Mouse (Mus musculus): ENCODE results near the gene Catsper1. TPM values are rescaled to one million over a fixed set of nuclear protein-coding genes. Genes with fewer than 3 reads are reported as not detected.

Gene Catsper1
- polyA plus RNA-seq, 1 experiment from 2014 or later: not detected

DNA sequence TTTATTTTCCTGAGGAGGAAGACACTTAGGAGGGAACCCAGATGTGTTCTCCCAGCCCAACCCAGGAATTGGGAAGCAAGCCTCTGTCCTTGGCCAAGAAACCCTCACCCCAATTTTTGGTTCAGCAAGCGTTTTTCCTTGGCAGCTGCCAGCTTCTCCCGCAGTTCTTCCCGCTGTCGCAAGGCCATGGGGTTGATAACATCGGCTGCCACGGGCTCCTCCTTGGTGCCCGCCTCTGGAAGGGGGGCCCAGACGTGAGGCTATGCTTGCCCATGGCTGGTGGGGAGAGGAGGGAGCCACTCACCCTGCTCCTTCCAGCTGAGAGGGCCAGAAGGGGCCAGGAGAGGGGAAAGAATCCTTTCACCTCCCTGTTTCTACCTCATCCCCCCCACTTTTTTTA, 49.2 kb downstream of the Catsper1 start:
- H3K4me1 ChIP-seq: peaks cover 22% of the 10 kb centered on the region
- no peak overlapping the region for H3K9ac ChIP-seq
- H3K27me3 ChIP-seq: no peaks in the 10 kb centered on the region
- H3K36me3 ChIP-seq: peaks cover 60% of the 10 kb centered on the region
- 93% methylated on average over 8 of the region's 8 CpGs for WGBS
- ATAC-seq (ENCODE audit: insufficient number of reproducible peaks, low FRiP score, low TSS enrichment, low read depth): no peak
- H3K4me3 ChIP-seq: no peak overlapping the region
- no peak overlapping the region for H3K27ac ChIP-seq
- H3K4me2 ChIP-seq: no peak overlapping the region
- H3K9me3 ChIP-seq: no peaks in the 10 kb centered on the region

- H3K9me3 ChIP-seq: no peaks in the 10 kb centered on the region
- peak overlapping the region; percentile 84 for H3K27ac ChIP-seq
- H3K36me3 ChIP-seq: peaks cover 27% of the 10 kb centered on the region
- H3K4me2 ChIP-seq: peak overlapping the region; percentile 82
- peak overlapping the region; percentile 99 for H3K9ac ChIP-seq
- H3K4me1 ChIP-seq: peaks cover 34% of the 10 kb centered on the region
- peak overlapping the region; percentile 99 for H3K4me3 ChIP-seq
- no peak for ATAC-seq (ENCODE audit: insufficient number of reproducible peaks, low FRiP score, low TSS enrichment, low read depth)
- H3K27me3 ChIP-seq: no peaks in the 10 kb centered on the region
- under 1% methylated on average over 40 of the region's 43 CpGs for WGBS
Observed at GRCm38 (mm10) chr19:5388011-5388441, 52.5 kb downstream of the Catsper1 start.

DNA sequence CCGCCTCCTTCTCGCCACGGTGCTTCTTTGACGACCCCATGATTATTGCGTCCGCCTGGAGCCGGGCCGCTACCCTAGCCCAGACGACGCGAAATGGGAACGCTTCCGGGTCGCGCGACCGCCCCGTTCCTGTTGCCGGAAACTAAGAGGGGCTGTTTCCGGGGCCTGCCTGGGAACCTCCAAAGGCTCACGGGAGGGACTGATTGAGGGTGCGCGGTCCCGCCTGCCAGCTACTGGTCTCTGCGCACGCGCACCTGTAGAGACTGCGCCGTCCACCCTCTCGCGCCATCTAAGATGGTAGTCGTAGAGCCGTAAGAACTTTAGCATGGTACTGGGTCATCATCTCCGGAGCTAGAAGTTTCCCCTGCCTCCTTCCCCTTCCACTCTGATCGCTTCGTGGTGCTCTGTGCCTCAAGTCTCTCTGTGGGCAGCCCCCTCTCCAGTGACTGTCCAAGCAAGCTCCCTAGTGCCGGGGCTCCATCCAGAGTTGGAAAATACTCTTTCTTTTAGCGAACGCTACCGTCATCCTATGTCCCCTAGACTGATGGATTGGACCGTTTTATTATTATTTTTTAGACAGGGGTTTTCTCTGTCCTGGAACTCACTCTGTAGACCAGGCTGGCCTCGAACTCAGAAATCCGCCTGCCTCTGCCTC, 53.2 kb downstream of the Catsper1 start, which contains the start of gene Sart1:
TSS of gene Sart1 (minus strand) at position 116 of the 655 bp plus-strand sequence.
- H3K9ac ChIP-seq: peak within 1 kb of the TSS; percentile 99
- H3K4me2 ChIP-seq: peak within 1 kb of the TSS; percentile 82
- peak within 1 kb of the TSS; percentile 91 for H3K27ac ChIP-seq
- no peaks in the 10 kb centered on the region for H3K9me3 ChIP-seq
- peak within 1 kb of the TSS; percentile 99 for H3K4me3 ChIP-seq
- peaks cover 34% of the 10 kb centered on the region for H3K4me1 ChIP-seq
- ATAC-seq (ENCODE audit: insufficient number of reproducible peaks, low FRiP score, low TSS enrichment, low read depth): peak; percentile 94
- no peaks in the 10 kb centered on the region for H3K27me3 ChIP-seq
- 1% methylated on average over 43 of the region's 43 CpGs for WGBS
- peaks cover 20% of the 10 kb centered on the region for H3K36me3 ChIP-seq

DNA sequence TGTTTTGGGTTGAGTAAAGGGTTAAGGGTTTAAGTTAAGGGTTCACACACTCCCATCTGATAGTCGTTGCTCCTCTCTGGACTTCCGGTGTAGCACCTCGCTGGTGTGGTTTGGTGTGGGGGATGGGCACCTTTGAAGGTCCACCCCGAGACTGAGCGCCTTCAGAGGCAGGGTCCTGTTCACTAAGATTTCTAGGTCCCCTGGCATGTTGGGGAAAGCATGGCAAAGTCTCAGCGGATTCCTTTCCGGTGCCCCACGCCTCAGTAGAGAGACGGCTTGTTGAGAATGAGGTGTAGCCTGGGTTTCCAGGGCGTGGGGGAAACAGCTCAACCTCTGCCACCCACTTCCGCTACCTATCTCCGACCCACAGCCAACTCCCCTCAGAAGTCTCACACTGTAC, 54.1 kb downstream of the Catsper1 start:
- Histone ChIP-seq H3K4me1 (peaks cover 34% of the 10 kb centered on the region), H3K9ac (peak overlapping the region; percentile 24), H3K4me3 (peak overlapping the region; percentile 99), H3K27me3 (no peaks in the 10 kb centered on the region), H3K4me2 (peak overlapping the region; percentile 82), H3K9me3 (no peaks in the 10 kb centered on the region), H3K27ac (peak overlapping the region; percentile 91), H3K36me3 (peaks cover 11% of the 10 kb centered on the region)
- ATAC-seq (ENCODE audit: insufficient number of reproducible peaks, low FRiP score, low TSS enrichment, low read depth): no peak
- 19% methylated on average over 12 of the region's 12 CpGs for WGBS

DNA sequence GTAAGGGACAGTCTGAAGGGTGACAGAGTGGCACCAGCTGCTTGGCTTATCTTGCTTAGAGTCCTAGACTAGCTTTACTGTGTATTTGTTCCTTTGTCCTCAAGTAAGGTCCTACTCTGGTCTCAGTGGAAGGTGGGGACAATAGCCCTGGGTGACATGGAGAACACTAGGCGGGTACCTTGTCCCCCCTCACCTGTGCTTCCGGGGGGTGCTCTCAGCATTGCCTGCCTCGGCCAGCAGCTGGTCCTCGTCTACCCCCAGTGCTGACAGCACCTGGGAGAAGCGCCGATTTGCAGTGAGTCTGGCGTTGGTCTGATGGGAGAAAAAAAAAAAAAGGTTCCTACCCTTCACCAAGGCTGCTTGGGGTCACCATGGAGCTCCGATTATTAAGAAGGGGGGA, 54.9 kb downstream of the Catsper1 start:
- 75% methylated on average over 8 of the region's 8 CpGs for WGBS
- Histone ChIP-seq H3K4me3 (peak overlapping the region; percentile 99; the same call in 1 of the 2 replicates), H3K36me3 (peaks cover 3% of the 10 kb centered on the region), H3K9ac (peak overlapping the region; percentile 24; the same call in 1 of the 2 replicates), H3K4me1 (peaks cover 34% of the 10 kb centered on the region), H3K4me2 (peak overlapping the region; percentile 82), H3K27me3 (no peaks in the 10 kb centered on the region), H3K27ac (peak overlapping the region; percentile 91), H3K9me3 (no peaks in the 10 kb centered on the region)
- ATAC-seq (ENCODE audit: insufficient number of reproducible peaks, low FRiP score, low TSS enrichment, low read depth): no peak

DNA sequence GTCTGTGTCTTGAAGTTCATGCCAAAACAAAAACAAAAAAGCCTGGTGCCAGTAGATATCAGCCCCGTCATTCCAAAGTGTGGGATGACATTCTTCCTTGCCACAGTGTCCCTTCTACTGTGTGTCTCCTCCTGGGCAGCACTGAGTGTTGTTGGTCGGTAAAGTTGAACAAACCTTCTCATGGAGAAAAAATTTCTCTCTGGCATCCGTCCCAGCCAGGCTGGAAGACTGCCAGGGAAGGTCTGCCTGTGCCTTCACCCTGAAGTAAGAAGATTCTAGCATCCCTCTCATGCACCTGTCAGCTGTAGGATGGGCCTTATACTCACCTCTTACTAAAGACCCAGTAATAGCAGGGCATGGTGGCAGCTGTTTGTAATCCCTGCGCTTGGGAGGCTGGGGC, 57.4 kb downstream of the Catsper1 start:
- Histone ChIP-seq H3K36me3 (no peaks in the 10 kb centered on the region), H3K4me2 (no peak overlapping the region), H3K4me1 (peaks cover 18% of the 10 kb centered on the region), H3K9ac (no peak overlapping the region), H3K27me3 (no peaks in the 10 kb centered on the region), H3K4me3 (no peak overlapping the region), H3K27ac (no peak overlapping the region), H3K9me3 (no peaks in the 10 kb centered on the region)
- 47% methylated on average over 4 of the region's 4 CpGs for WGBS
- no peak for ATAC-seq (ENCODE audit: insufficient number of reproducible peaks, low FRiP score, low TSS enrichment, low read depth)

Other genes with a start within 250 kb of the Catsper1 start
- 126 and 140 TPM in 2 replicates for gene Yif1a, start 247.2 kb upstream of the Catsper1 start, polyA plus RNA-seq (2015; fragmentation: Nextera tagmentation; extraction: Ambion mirVana)
- gene Cnih2, start 237.2 kb upstream of the Catsper1 start, polyA plus RNA-seq (2015; fragmentation: Nextera tagmentation; extraction: Ambion mirVana): 17.6 and 26.3 TPM in 2 replicates
- gene Rab1b, start 228.7 kb upstream of the Catsper1 start, polyA plus RNA-seq (2015; fragmentation: Nextera tagmentation; extraction: Ambion mirVana): 239 and 270 TPM in 2 replicates
- 13.0 and 16.9 TPM in 2 replicates for gene Klc2, start 217.2 kb upstream of the Catsper1 start, polyA plus RNA-seq (2015; fragmentation: Nextera tagmentation; extraction: Ambion mirVana)
- 19.9 and 23.7 TPM in 2 replicates for gene Pacs1, start 62.6 kb upstream of the Catsper1 start, polyA plus RNA-seq (2015; fragmentation: Nextera tagmentation; extraction: Ambion mirVana)
- gene Sf3b2, start 40.3 kb upstream of the Catsper1 start, polyA plus RNA-seq (2015; fragmentation: Nextera tagmentation; extraction: Ambion mirVana): 291 and 302 TPM in 2 replicates
- gene Gal3st3, start 37.4 kb upstream of the Catsper1 start, polyA plus RNA-seq (2015; fragmentation: Nextera tagmentation; extraction: Ambion mirVana): 4.7 and 5.5 TPM in 2 replicates
- gene Cst6, start 13.8 kb downstream of the Catsper1 start, polyA plus RNA-seq (2015; fragmentation: Nextera tagmentation; extraction: Ambion mirVana): 40.0 and 50.9 TPM in 2 replicates
- 57.3 and 60.1 TPM in 2 replicates for gene Eif1ad, start 31.0 kb downstream of the Catsper1 start, polyA plus RNA-seq (2015; fragmentation: Nextera tagmentation; extraction: Ambion mirVana)
- gene Banf1, start 31.4 kb downstream of the Catsper1 start, polyA plus RNA-seq (2015; fragmentation: Nextera tagmentation; extraction: Ambion mirVana): 372 and 374 TPM in 2 replicates
- gene Sart1, start 53.0 kb downstream of the Catsper1 start, polyA plus RNA-seq (2015; fragmentation: Nextera tagmentation; extraction: Ambion mirVana): 67.0 and 72.1 TPM in 2 replicates
- 0.42 TPM in 1 of 2 replicates, not detected in the other for gene Tsga10ip, start 66.8 kb downstream of the Catsper1 start, polyA plus RNA-seq (2015; fragmentation: Nextera tagmentation; extraction: Ambion mirVana)
- gene Drap1, start 89.2 kb downstream of the Catsper1 start, polyA plus RNA-seq (2015; fragmentation: Nextera tagmentation; extraction: Ambion mirVana): 254 and 257 TPM in 2 replicates
- gene AI837181, start 89.4 kb downstream of the Catsper1 start, polyA plus RNA-seq (2015; fragmentation: Nextera tagmentation; extraction: Ambion mirVana): 68.6 and 69.9 TPM in 2 replicates
- not detected in 2 replicates for gene Fosl1, start 111.8 kb downstream of the Catsper1 start, polyA plus RNA-seq (2015; fragmentation: Nextera tagmentation; extraction: Ambion mirVana)
- 6.6 and 6.9 TPM in 2 replicates for gene Ccdc85b, start 122.2 kb downstream of the Catsper1 start, polyA plus RNA-seq (2015; fragmentation: Nextera tagmentation; extraction: Ambion mirVana)
- 99.3 and 105 TPM in 2 replicates for gene Fibp, start 124.9 kb downstream of the Catsper1 start, polyA plus RNA-seq (2015; fragmentation: Nextera tagmentation; extraction: Ambion mirVana)
- 0.82 and 1.7 TPM in 2 replicates for gene Ctsw, start 132.8 kb downstream of the Catsper1 start, polyA plus RNA-seq (2015; fragmentation: Nextera tagmentation; extraction: Ambion mirVana)
- 221 and 223 TPM in 2 replicates for gene Efemp2, start 138.2 kb downstream of the Catsper1 start, polyA plus RNA-seq (2015; fragmentation: Nextera tagmentation; extraction: Ambion mirVana)
- gene Mus81, start 152.7 kb downstream of the Catsper1 start, polyA plus RNA-seq (2015; fragmentation: Nextera tagmentation; extraction: Ambion mirVana): 35.5 and 36.6 TPM in 2 replicates
- gene Cfl1, start 154.7 kb downstream of the Catsper1 start, polyA plus RNA-seq (2015; fragmentation: Nextera tagmentation; extraction: Ambion mirVana): 2,209 and 2,356 TPM in 2 replicates
- gene 1700020D05Rik, start 168.0 kb downstream of the Catsper1 start, polyA plus RNA-seq (2015; fragmentation: Nextera tagmentation; extraction: Ambion mirVana): not detected in 2 replicates
- 9.4 and 10.3 TPM in 2 replicates for gene Snx32, start 174.8 kb downstream of the Catsper1 start, polyA plus RNA-seq (2015; fragmentation: Nextera tagmentation; extraction: Ambion mirVana)
- gene Ovol1, start 224.9 kb downstream of the Catsper1 start, polyA plus RNA-seq (2015; fragmentation: Nextera tagmentation; extraction: Ambion mirVana): 30.1 and 30.3 TPM in 2 replicates
- gene Ap5b1, start 232.3 kb downstream of the Catsper1 start, polyA plus RNA-seq (2015; fragmentation: Nextera tagmentation; extraction: Ambion mirVana): 4.3 and 4.4 TPM in 2 replicates

Data from limb, embryonic 15.5 days (tissue).